Mouse (Mus musculus): Measurements from ENCODE around the gene Tial1. TPM values are rescaled to one million over a fixed set of nuclear protein-coding genes. Genes with fewer than 3 reads are reported as not detected.

Gene Tial1
- total RNA-seq, 2 experiments from 2014 or later: 40.6 to 41.7 TPM

Small RNAs within 50 kb of the gene (microRNA-seq; reads per million reads assigned to microRNA genes)
- gene Gm24365 (ENCODE audit: borderline number of aligned reads in 2 of 2): 0 reads per million in 2 experiments

Other genes starting within 250 kb of the Tial1 start
- 1 to 10 TPM; 7.4 to 8.4 TPM for gene Armc5, start 224.4 kb downstream of the Tial1 start, total RNA-seq (2021)
- 1 to 10 TPM; 2.9 to 4.2 TPM for gene 9130023H24Rik, start 223.7 kb downstream of the Tial1 start, total RNA-seq (2021)
- gene Tgfb1i1, start 214.9 kb downstream of the Tial1 start, total RNA-seq (2021): 10 to 100 TPM; 17.4 to 20.8 TPM
- gene Slc5a2, start 196.1 kb downstream of the Tial1 start, total RNA-seq (2021): not detected
- gene BC017158, start 163.5 kb downstream of the Tial1 start, total RNA-seq (2021): 1 to 10 TPM; 5.2 to 6.3 TPM
- 10 to 100 TPM in 1 of 2 experiments, 1 to 10 TPM in 1; 9.5 to 12.1 TPM for gene Rgs10, start 43.0 kb downstream of the Tial1 start, total RNA-seq (2021)
- 100 to 1,000 TPM; 258 to 272 TPM for gene Bag3, start 61.9 kb upstream of the Tial1 start, total RNA-seq (2021)
- gene Inpp5f, start 149.6 kb upstream of the Tial1 start, total RNA-seq (2021): 1 to 10 TPM; 5.0 to 7.0 TPM